Mouse (Mus musculus): ENCODE results near the gene Wdr37. TPM values are rescaled to one million over a fixed set of nuclear protein-coding genes. Genes with fewer than 3 reads are reported as not detected.
A peak's percentile ranks its signal among the peaks of the same experiment; 100 is the strongest.

The Wdr37 gene
- polyA plus RNA-seq, 1 experiment, result 4.2 TPM

- Histone ChIP-seq H3ac (ENCODE audit: control insufficient read depth, insufficient read length, low read depth) (no peak overlapping the region), H3K79me3 (ENCODE audit: low read depth) (no peaks in the 10 kb centered on the region), H3K4me3 (ENCODE audit: insufficient read depth, poor library complexity, severe bottlenecking) (no peak overlapping the region), H3K79me2 (ENCODE audit: control insufficient read depth, insufficient read depth) (no peaks in the 10 kb centered on the region), H3K36me3 (ENCODE audit: control insufficient read depth, insufficient read depth) (no peaks in the 10 kb centered on the region), H3K27me3 (ENCODE audit: control insufficient read depth, insufficient read depth, insufficient read length) (peaks cover 12% of the 10 kb centered on the region)
- TF ChIP-seq USF1 (IDR thresholded peaks at IDR 0.05; ENCODE audit: low read depth) (no peak), CTCF (IDR thresholded peaks at IDR 0.05; ENCODE audit: control insufficient read depth, insufficient read depth, insufficient read length) (peak; percentile 6)
These were observed 86.5 kb downstream of the Wdr37 start for GRCm38 (mm10) chr13:8785185-8785584.

DNA sequence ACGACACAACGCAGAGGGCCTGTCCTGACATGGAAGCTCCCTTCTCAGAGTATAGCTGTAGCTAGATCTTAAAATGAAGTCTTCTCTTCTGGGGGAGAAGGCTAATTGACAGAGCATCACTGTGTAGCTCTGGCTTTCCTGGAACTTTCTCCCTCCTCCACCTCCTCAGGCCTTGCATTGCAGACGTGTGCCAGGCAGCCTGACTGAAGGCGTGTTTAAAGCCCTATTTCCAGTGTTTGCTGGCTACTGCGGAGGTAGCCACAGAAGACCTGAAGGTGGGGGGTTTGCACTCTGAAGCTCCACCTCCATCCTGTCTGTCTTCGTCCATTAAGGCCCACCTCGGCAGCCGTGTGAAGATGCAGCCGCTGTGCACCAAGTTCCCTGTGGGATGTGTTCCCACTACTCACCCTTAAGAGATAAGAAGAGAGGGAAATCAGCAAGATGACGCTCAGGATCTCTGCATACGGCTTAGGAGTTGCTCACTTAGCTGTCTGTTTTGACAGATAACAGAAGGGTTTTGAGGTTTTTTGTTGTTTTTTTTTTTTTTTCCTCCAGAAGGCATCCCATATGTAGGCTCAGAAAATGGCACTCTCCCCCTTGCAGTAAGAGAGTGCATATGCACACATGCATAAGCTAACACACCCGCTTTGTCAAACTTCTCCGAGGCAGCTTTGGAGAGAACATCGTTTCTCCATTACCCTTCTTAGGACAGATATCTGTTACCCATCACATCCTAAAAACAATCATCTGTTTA is 87.2 kb downstream of the Wdr37 start:
- no peak for TF ChIP-seq CTCF (IDR thresholded peaks at IDR 0.05; ENCODE audit: control insufficient read depth, insufficient read depth, insufficient read length)
- TF ChIP-seq MYOG (IDR thresholded peaks at IDR 0.05; ENCODE audit: control insufficient read depth, extremely low read depth, insufficient read length), result no peak
- no peak for TF ChIP-seq USF1 (IDR thresholded peaks at IDR 0.05; ENCODE audit: low read depth)
- no peak for TF ChIP-seq CEBPB (IDR thresholded peaks at IDR 0.05; ENCODE audit: low read depth)
- no peak for TF ChIP-seq MAX (IDR thresholded peaks at IDR 0.05)
- TF ChIP-seq FOSL1 (IDR thresholded peaks at IDR 0.05; ENCODE audit: insufficient read depth, low read length, poor library complexity, severe bottlenecking), result no peak
- no peak for TF ChIP-seq MYOD1 (IDR thresholded peaks at IDR 0.05; ENCODE audit: control insufficient read depth, insufficient read length, low read depth)
- H3K27me3 ChIP-seq (ENCODE audit: control insufficient read depth, insufficient read depth, insufficient read length), result peaks cover 12% of the 10 kb centered on the region
- H3K36me3 ChIP-seq (ENCODE audit: control insufficient read depth, insufficient read depth), result no peaks in the 10 kb centered on the region
- no peaks in the 10 kb centered on the region for H3K79me2 ChIP-seq (ENCODE audit: control insufficient read depth, insufficient read depth)
- H3K79me3 ChIP-seq (ENCODE audit: low read depth), result no peaks in the 10 kb centered on the region
- no peak overlapping the region for H3K4me3 ChIP-seq (ENCODE audit: insufficient read depth, poor library complexity, severe bottlenecking)
- no peak overlapping the region for H3ac ChIP-seq (ENCODE audit: control insufficient read depth, insufficient read length, low read depth)

- Histone ChIP-seq H3K79me3 (ENCODE audit: low read depth) (no peaks in the 10 kb centered on the region), H3K36me3 (ENCODE audit: control insufficient read depth, insufficient read depth) (no peaks in the 10 kb centered on the region), H3K79me2 (ENCODE audit: control insufficient read depth, insufficient read depth) (no peaks in the 10 kb centered on the region), H3K27me3 (ENCODE audit: control insufficient read depth, insufficient read depth, insufficient read length) (peaks cover 12% of the 10 kb centered on the region), H3K4me3 (ENCODE audit: insufficient read depth, poor library complexity, severe bottlenecking) (no peak overlapping the region), H3ac (ENCODE audit: control insufficient read depth, insufficient read length, low read depth) (no peak overlapping the region)
- TF ChIP-seq FOSL1 (IDR thresholded peaks at IDR 0.05; ENCODE audit: insufficient read depth, low read length, poor library complexity, severe bottlenecking) (no peak), MYOD1 (IDR thresholded peaks at IDR 0.05; ENCODE audit: control insufficient read depth, insufficient read length, low read depth) (no peak), CEBPB (IDR thresholded peaks at IDR 0.05; ENCODE audit: low read depth) (no peak), USF1 (IDR thresholded peaks at IDR 0.05; ENCODE audit: low read depth) (no peak), CTCF (IDR thresholded peaks at IDR 0.05; ENCODE audit: control insufficient read depth, insufficient read depth, insufficient read length) (no peak), MAX (IDR thresholded peaks at IDR 0.05) (no peak), MYOG (IDR thresholded peaks at IDR 0.05; ENCODE audit: control insufficient read depth, extremely low read depth, insufficient read length) (no peak)
These were observed 87.9 kb downstream of the Wdr37 start for GRCm38 (mm10) chr13:8783686-8784307.

GRCm38 (mm10) chr13:8782636-8783035 is 89.1 kb downstream of the Wdr37 start:
- TF ChIP-seq CEBPB (IDR thresholded peaks at IDR 0.05; ENCODE audit: low read depth) (no peak), FOSL1 (IDR thresholded peaks at IDR 0.05; ENCODE audit: insufficient read depth, low read length, poor library complexity, severe bottlenecking) (no peak)
- Histone ChIP-seq H3K27me3 (ENCODE audit: control insufficient read depth, insufficient read depth, insufficient read length) (peaks cover 8% of the 10 kb centered on the region), H3K79me2 (ENCODE audit: control insufficient read depth, insufficient read depth) (no peaks in the 10 kb centered on the region)

GRCm38 (mm10) chr13:8780441-8780840 is 91.3 kb downstream of the Wdr37 start:
- Histone ChIP-seq H3K79me2 (ENCODE audit: control insufficient read depth, insufficient read depth) (no peaks in the 10 kb centered on the region), H3ac (ENCODE audit: control insufficient read depth, insufficient read length, low read depth) (no peak overlapping the region), H3K27me3 (ENCODE audit: control insufficient read depth, insufficient read depth, insufficient read length) (peaks cover 8% of the 10 kb centered on the region), H3K36me3 (ENCODE audit: control insufficient read depth, insufficient read depth) (no peaks in the 10 kb centered on the region), H3K79me3 (ENCODE audit: low read depth) (no peaks in the 10 kb centered on the region), H3K4me3 (ENCODE audit: insufficient read depth, poor library complexity, severe bottlenecking) (no peak overlapping the region)
- TF ChIP-seq FOSL1 (IDR thresholded peaks at IDR 0.05; ENCODE audit: insufficient read depth, low read length, poor library complexity, severe bottlenecking) (no peak), CEBPB (IDR thresholded peaks at IDR 0.05; ENCODE audit: low read depth) (no peak), MAX (IDR thresholded peaks at IDR 0.05) (no peak), MYOG (IDR thresholded peaks at IDR 0.05; ENCODE audit: control insufficient read depth, extremely low read depth, insufficient read length) (no peak), CTCF (IDR thresholded peaks at IDR 0.05; ENCODE audit: control insufficient read depth, insufficient read depth, insufficient read length) (no peak), USF1 (IDR thresholded peaks at IDR 0.05; ENCODE audit: low read depth) (no peak), MYOD1 (IDR thresholded peaks at IDR 0.05; ENCODE audit: control insufficient read depth, insufficient read length, low read depth) (no peak)

More at GRCm38 (mm10) chr13:8782636-8783035, 89.1 kb downstream of the Wdr37 start:
- no peaks in the 10 kb centered on the region for H3K36me3 ChIP-seq (ENCODE audit: control insufficient read depth, insufficient read depth)
- H3ac ChIP-seq (ENCODE audit: control insufficient read depth, insufficient read length, low read depth), result no peak overlapping the region
- H3K79me3 ChIP-seq (ENCODE audit: low read depth), result no peaks in the 10 kb centered on the region
- H3K4me3 ChIP-seq (ENCODE audit: insufficient read depth, poor library complexity, severe bottlenecking), result no peak overlapping the region

- Histone ChIP-seq H3K36me3 (ENCODE audit: control insufficient read depth, insufficient read depth) (no peaks in the 10 kb centered on the region), H3K79me2 (ENCODE audit: control insufficient read depth, insufficient read depth) (no peaks in the 10 kb centered on the region), H3K4me3 (ENCODE audit: insufficient read depth, poor library complexity, severe bottlenecking) (no peak overlapping the region), H3K27me3 (ENCODE audit: control insufficient read depth, insufficient read depth, insufficient read length) (peaks cover 7% of the 10 kb centered on the region), H3ac (ENCODE audit: control insufficient read depth, insufficient read length, low read depth) (no peak overlapping the region), H3K79me3 (ENCODE audit: low read depth) (no peaks in the 10 kb centered on the region)
- TF ChIP-seq CEBPB (IDR thresholded peaks at IDR 0.05; ENCODE audit: low read depth), result no peak
- no peak for TF ChIP-seq USF1 (IDR thresholded peaks at IDR 0.05; ENCODE audit: low read depth)
- no peak for TF ChIP-seq MAX (IDR thresholded peaks at IDR 0.05)
- TF ChIP-seq FOSL1 (IDR thresholded peaks at IDR 0.05; ENCODE audit: insufficient read depth, low read length, poor library complexity, severe bottlenecking), result no peak
- TF ChIP-seq MYOG (IDR thresholded peaks at IDR 0.05; ENCODE audit: control insufficient read depth, extremely low read depth, insufficient read length), result no peak
- TF ChIP-seq CTCF (IDR thresholded peaks at IDR 0.05; ENCODE audit: control insufficient read depth, insufficient read depth, insufficient read length), result no peak
- no peak for TF ChIP-seq MYOD1 (IDR thresholded peaks at IDR 0.05; ENCODE audit: control insufficient read depth, insufficient read length, low read depth)
These were observed 101.1 kb downstream of the Wdr37 start for GRCm38 (mm10) chr13:8770616-8771015.

Measured in C2C12 (cell line).